Mouse (Mus musculus): ENCODE data around the gene Fam160a2. TPM values are rescaled to one million over a fixed set of nuclear protein-coding genes. Genes with fewer than 3 reads are reported as not detected.
"Not testable (repeated sequence)": the region's sequence is repeated elsewhere in the genome, so short reads cannot be mapped to it uniquely, and the experiment has no call there.

Gene Fam160a2
- polyA plus RNA-seq, 1 experiment from 2014 or later, result 46.1 TPM

GRCm38 (mm10) chr7:105418106-105418505 lies 18.3 kb upstream of the Fam160a2 start:
- Histone ChIP-seq H3K36me3 (no peaks in the 10 kb centered on the region), H3K27ac (no peak overlapping the region), H3K4me1 (no peaks in the 10 kb centered on the region), H3K9ac (no peak overlapping the region), H3K27me3 (no peaks in the 10 kb centered on the region), H3K4me2 (replicated peaks) (no peak overlapping the region), H3K4me3 (no peak overlapping the region), H3K9me3 (no peaks in the 10 kb centered on the region)
- WGBS, result 82% methylated on average over 5 of the region's 5 CpGs
- no peak for ATAC-seq (ENCODE audit: insufficient number of reproducible peaks, insufficient read depth, low FRiP score, low TSS enrichment)

DNA sequence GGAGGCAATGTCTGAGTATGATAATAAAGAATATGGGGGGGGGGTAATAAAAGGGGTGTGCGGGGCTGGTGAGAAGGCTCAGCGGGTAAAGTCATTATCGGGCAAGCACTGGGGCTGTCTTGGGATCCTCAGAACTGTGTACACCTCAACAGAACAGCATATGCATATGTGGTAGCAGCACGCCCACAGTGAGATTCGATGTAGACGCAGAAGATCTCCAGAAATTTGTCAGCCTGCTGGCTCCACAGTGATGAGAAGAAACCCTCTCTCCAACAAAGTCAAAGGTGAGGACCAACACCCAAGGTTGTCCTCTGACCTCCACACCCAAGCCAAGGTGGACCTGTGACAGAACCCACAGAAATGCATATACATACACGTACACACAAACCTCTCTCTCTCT lies 16.7 kb upstream of the Fam160a2 start:
- no peak overlapping the region for H3K9ac ChIP-seq
- H3K27ac ChIP-seq, result no peak overlapping the region
- H3K9me3 ChIP-seq, result no peaks in the 10 kb centered on the region
- no peaks in the 10 kb centered on the region for H3K4me1 ChIP-seq
- H3K36me3 ChIP-seq, result no peaks in the 10 kb centered on the region
- H3K4me3 ChIP-seq, result no peak overlapping the region
- no peaks in the 10 kb centered on the region for H3K27me3 ChIP-seq
- 94% methylated on average over 7 of the region's 7 CpGs for WGBS
- no peak overlapping the region for H3K4me2 ChIP-seq (replicated peaks)
- no peak for ATAC-seq (ENCODE audit: insufficient number of reproducible peaks, insufficient read depth, low FRiP score, low TSS enrichment)

DNA sequence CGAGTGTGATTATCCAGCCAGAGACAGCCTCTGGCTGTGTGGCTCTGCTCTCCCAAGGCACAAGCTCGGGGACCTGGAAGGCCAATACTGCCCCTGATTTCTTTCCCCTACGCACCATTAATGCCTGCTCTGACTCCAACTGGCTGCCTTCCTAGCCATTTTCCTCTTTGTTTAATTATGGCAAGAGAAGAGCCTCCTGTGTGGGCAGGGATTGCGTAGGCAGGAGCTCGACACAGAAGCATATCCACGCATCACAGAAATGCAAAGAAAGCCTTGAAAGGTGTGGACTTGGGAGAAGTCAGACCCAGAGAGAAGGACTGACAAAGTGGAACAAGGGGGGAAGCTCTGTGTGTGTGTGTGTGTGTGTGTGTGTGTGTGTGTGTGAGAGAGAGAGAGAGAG lies 14.5 kb upstream of the Fam160a2 start:
- H3K27ac ChIP-seq, result no peak overlapping the region
- WGBS, result 53% methylated on average over 6 of the region's 6 CpGs
- H3K27me3 ChIP-seq, result no peaks in the 10 kb centered on the region
- H3K9ac ChIP-seq, result no peak overlapping the region
- H3K36me3 ChIP-seq, result no peaks in the 10 kb centered on the region
- H3K4me3 ChIP-seq, result no peak overlapping the region
- no peak for ATAC-seq (ENCODE audit: insufficient number of reproducible peaks, insufficient read depth, low FRiP score, low TSS enrichment)
- no peak overlapping the region for H3K4me2 ChIP-seq (replicated peaks)
- H3K9me3 ChIP-seq, result no peaks in the 10 kb centered on the region
- H3K4me1 ChIP-seq, result no peaks in the 10 kb centered on the region

GRCm38 (mm10) chr7:105411874-105412632 lies 12.2 kb upstream of the Fam160a2 start:
- not testable (repeated sequence) for H3K36me3 ChIP-seq; ATAC-seq (ENCODE audit: insufficient number of reproducible peaks, insufficient read depth, low FRiP score, low TSS enrichment)

DNA sequence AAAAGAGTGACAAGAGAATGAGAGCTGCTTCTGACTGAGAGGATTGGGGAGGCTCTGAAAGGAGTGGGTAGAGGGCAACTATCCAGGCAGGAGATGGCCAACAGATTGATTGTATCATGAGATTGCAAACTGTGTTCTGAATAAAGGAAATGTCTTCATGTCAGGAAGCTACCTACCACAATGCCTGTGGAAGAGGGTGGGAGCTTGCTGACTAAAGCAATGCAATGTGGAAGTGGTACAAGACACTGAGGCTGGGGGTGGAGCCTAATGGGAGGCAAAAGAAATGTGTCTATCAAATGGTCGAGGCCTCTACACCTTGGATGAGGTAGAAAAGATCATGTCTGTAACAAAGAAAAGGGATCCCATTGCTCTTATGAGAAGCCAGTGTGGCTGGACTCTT lies 6.5 kb upstream of the Fam160a2 start:
- no peak overlapping the region for H3K4me3 ChIP-seq
- H3K4me2 ChIP-seq (replicated peaks), result no peak overlapping the region
- H3K9me3 ChIP-seq, result no peaks in the 10 kb centered on the region
- WGBS, result 82% methylated on average over 1 of the region's 1 CpGs
- H3K27ac ChIP-seq, result no peak overlapping the region
- H3K4me1 ChIP-seq, result no peaks in the 10 kb centered on the region
- H3K9ac ChIP-seq, result no peak overlapping the region
- H3K27me3 ChIP-seq, result no peaks in the 10 kb centered on the region
- no peaks in the 10 kb centered on the region for H3K36me3 ChIP-seq
- ATAC-seq (ENCODE audit: insufficient number of reproducible peaks, insufficient read depth, low FRiP score, low TSS enrichment), result no peak

More at GRCm38 (mm10) chr7:105411874-105412632, 12.2 kb upstream of the Fam160a2 start:
- H3K27me3 ChIP-seq; H3K4me2 ChIP-seq (replicated peaks); H3K9ac ChIP-seq; H3K4me3 ChIP-seq; H3K4me1 ChIP-seq; H3K9me3 ChIP-seq; H3K27ac ChIP-seq: not testable (repeated sequence)
- 63% methylated on average over 8 of the region's 8 CpGs for WGBS

GRCm38 (mm10) chr7:105404268-105404667 lies 4.4 kb upstream of the Fam160a2 start, which contains the start of gene Cnga4:
Cnga4 (plus strand) TSS chr7:105404568.
- Histone ChIP-seq H3K27me3 (no peaks in the 10 kb centered on the region), H3K9ac (no peak within 1 kb of the TSS), H3K4me2 (replicated peaks) (no peak within 1 kb of the TSS), H3K4me1 (no peaks in the 10 kb centered on the region; the same call in 1 of the 2 replicates), H3K4me3 (no peak within 1 kb of the TSS), H3K36me3 (no peaks in the 10 kb centered on the region), H3K27ac (no peak within 1 kb of the TSS), H3K9me3 (no peaks in the 10 kb centered on the region)
- 66% methylated on average over 5 of the region's 5 CpGs for WGBS
- no peak for ATAC-seq (ENCODE audit: insufficient number of reproducible peaks, insufficient read depth, low FRiP score, low TSS enrichment)

GRCm38 (mm10) chr7:105399058-105399934 lies 558 bp downstream of the Fam160a2 start:
- H3K4me3 ChIP-seq, result peak overlapping the region; percentile 92
- no peaks in the 10 kb centered on the region for H3K27me3 ChIP-seq
- peak overlapping the region; percentile 58 for H3K27ac ChIP-seq
- H3K9me3 ChIP-seq, result no peaks in the 10 kb centered on the region
- WGBS, result 1% methylated on average over 25 of the region's 25 CpGs
- H3K4me1 ChIP-seq, result peaks cover 4% of the 10 kb centered on the region; the same call in 1 of the 2 replicates
- ATAC-seq (ENCODE audit: insufficient number of reproducible peaks, insufficient read depth, low FRiP score, low TSS enrichment), result peak; percentile 48
- H3K9ac ChIP-seq, result peak overlapping the region; percentile 90
- peak overlapping the region; percentile 80 for H3K4me2 ChIP-seq (replicated peaks)
- H3K36me3 ChIP-seq, result 0 out of 2 replicates have a peak, but pooled peaks cover 7% of the 10 kb centered on the region

- no peak overlapping the region for H3K4me2 ChIP-seq (replicated peaks)
- no peaks in the 10 kb centered on the region for H3K27me3 ChIP-seq
- no peaks in the 10 kb centered on the region for H3K9me3 ChIP-seq
- H3K4me3 ChIP-seq, result no peak overlapping the region
- no peak for ATAC-seq (ENCODE audit: insufficient number of reproducible peaks, insufficient read depth, low FRiP score, low TSS enrichment)
- peaks cover 10% of the 10 kb centered on the region; the same call in 1 of the 2 replicates for H3K36me3 ChIP-seq
- H3K4me1 ChIP-seq, result peaks cover 4% of the 10 kb centered on the region; the same call in 1 of the 2 replicates
- no peak overlapping the region for H3K9ac ChIP-seq
- H3K27ac ChIP-seq, result no peak overlapping the region
These were observed 3.7 kb downstream of the Fam160a2 start for GRCm38 (mm10) chr7:105396126-105396525.

- no peak overlapping the region for H3K4me3 ChIP-seq
- no peak overlapping the region for H3K9ac ChIP-seq
- H3K27me3 ChIP-seq, result no peaks in the 10 kb centered on the region
- H3K4me2 ChIP-seq (replicated peaks), result no peak overlapping the region
- no peak for ATAC-seq (ENCODE audit: insufficient number of reproducible peaks, insufficient read depth, low FRiP score, low TSS enrichment)
- no peak overlapping the region for H3K27ac ChIP-seq
- H3K36me3 ChIP-seq, result peaks cover 10% of the 10 kb centered on the region; the same call in 1 of the 2 replicates
- no peaks in the 10 kb centered on the region for H3K9me3 ChIP-seq
- H3K4me1 ChIP-seq, result peaks cover 4% of the 10 kb centered on the region; the same call in 1 of the 2 replicates
These were observed 4.6 kb downstream of the Fam160a2 start for GRCm38 (mm10) chr7:105395131-105395820.

DNA sequence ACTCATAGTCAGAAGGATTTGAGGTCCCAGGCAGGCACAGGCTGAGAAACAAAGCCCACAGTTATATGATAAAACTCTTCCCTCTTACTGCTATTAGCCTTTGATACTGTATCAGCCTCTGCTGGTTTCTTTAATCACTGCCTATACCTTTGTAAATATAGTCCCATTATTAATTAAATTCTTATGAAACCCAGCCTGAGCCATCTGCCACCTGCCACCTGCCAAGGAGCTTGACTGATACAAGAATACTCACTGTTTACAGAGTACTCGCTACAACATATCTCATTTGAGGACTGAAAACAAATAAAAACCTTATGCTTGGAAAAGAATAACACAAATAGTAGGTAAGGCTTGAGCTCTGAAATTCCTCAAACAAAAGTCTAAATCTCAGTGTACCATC lies 5.2 kb downstream of the Fam160a2 start:
- Histone ChIP-seq H3K4me1 (peaks cover 4% of the 10 kb centered on the region; the same call in 1 of the 2 replicates), H3K36me3 (peaks cover 15% of the 10 kb centered on the region), H3K9me3 (no peaks in the 10 kb centered on the region), H3K27me3 (no peaks in the 10 kb centered on the region), H3K27ac (no peak overlapping the region), H3K4me3 (no peak overlapping the region), H3K9ac (no peak overlapping the region), H3K4me2 (replicated peaks) (no peak overlapping the region)
- 55% methylated on average over 1 of the region's 1 CpGs for WGBS
- no peak for ATAC-seq (ENCODE audit: insufficient number of reproducible peaks, insufficient read depth, low FRiP score, low TSS enrichment)

GRCm38 (mm10) chr7:105390236-105390635 lies 9.6 kb downstream of the Fam160a2 start:
- WGBS, result 92% methylated on average over 2 of the region's 2 CpGs
- ATAC-seq (ENCODE audit: insufficient number of reproducible peaks, insufficient read depth, low FRiP score, low TSS enrichment), result no peak
- Histone ChIP-seq H3K27me3 (no peaks in the 10 kb centered on the region), H3K4me1 (no peaks in the 10 kb centered on the region), H3K36me3 (peaks cover 47% of the 10 kb centered on the region), H3K4me2 (replicated peaks) (no peak overlapping the region), H3K27ac (no peak overlapping the region), H3K4me3 (no peak overlapping the region), H3K9ac (no peak overlapping the region), H3K9me3 (no peaks in the 10 kb centered on the region)

Measured in embryonic facial prominence, embryonic 12.5 days (tissue).